Mouse (Mus musculus) heart, embryonic 11.5 days (tissue): Measurements from ENCODE around the gene Ccdc163. TPM values are rescaled to one million over a fixed set of nuclear protein-coding genes. Genes with fewer than 3 reads are reported as not detected.

Source experiments
- ATAC-seq: fragments of 200-750 bp; cut with Nextera tagmentation; replicated peaks from 2 replicates; pipeline ENCODE4 v1.8.0; 2017; ENCODE audit warnings: moderate library complexity; ENCODE audit not compliant: insufficient number of reproducible peaks, low FRiP score, low TSS enrichment
- H3K27ac ChIP-seq: fragments of 300-500 bp; sonication (generic); 2 replicates; pipeline ENCODE4 v1.5.1; 2014; ENCODE audit warnings: mild to moderate bottlenecking, low read depth, low read length
- H3K27me3 ChIP-seq: fragments of 300-500 bp; sonication (generic); 2 replicates; pipeline ENCODE4 v1.6.1; 2014; ENCODE audit warnings: mild to moderate bottlenecking, low read length, mixed read lengths; ENCODE audit not compliant: control insufficient read depth, insufficient read depth
- H3K36me3 ChIP-seq: fragments of 300-500 bp; sonication (generic); 2 replicates; pipeline ENCODE4 v1.6.1; 2014; ENCODE audit warnings: mild to moderate bottlenecking, low read length, moderate library complexity, mixed read lengths; ENCODE audit not compliant: control insufficient read depth, insufficient read depth
- H3K4me1 ChIP-seq: fragments of 300-500 bp; sonication (generic); 2 replicates; pipeline ENCODE4 v1.6.1; 2014; ENCODE audit warnings: low read length; ENCODE audit not compliant: control insufficient read depth, insufficient read depth
- H3K4me2 ChIP-seq: fragments of 300-500 bp; sonication (generic); 2 replicates; pipeline ENCODE4 v1.6.1; 2014; ENCODE audit warnings: mild to moderate bottlenecking, moderate library complexity
- H3K4me3 ChIP-seq: fragments of 300-500 bp; sonication (generic); 2 replicates; pipeline ENCODE4 v1.5.1; 2014; ENCODE audit warnings: low read depth, low read length
- H3K9ac ChIP-seq: fragments of 300-500 bp; sonication (generic); 2 replicates; pipeline ENCODE4 v1.6.1; 2014; ENCODE audit warnings: mild to moderate bottlenecking, low read depth, low read length, moderate library complexity
- H3K9me3 ChIP-seq: fragments of 300-500 bp; sonication (generic); replicated peaks from 2 replicates; pipeline ENCODE4 v1.6.1; 2016; ENCODE audit warnings: low read length; ENCODE audit not compliant: control insufficient read depth
- WGBS: fragments of 180-500 bp; shearing (Covaris S2); extraction: QIAGEN DNeasy Blood & Tissue Kit; methylation state at CpG from one replicate; pipeline ENCODE4 v1.1.7; 2014; ENCODE audit not compliant: insufficient replicate concordance; 5-methylcytosine and 5-hydroxymethylcytosine counted together
- polyA plus RNA-seq: library from polyadenylated mRNA; unstranded; fragments of >200 nt; fragmentation: Nextera tagmentation; extraction: Ambion mirVana; gene quantifications from 2 replicates; pipeline ENCODE4 v1.2.1, GENCODE M21; 2014

The Ccdc163 gene
- polyA plus RNA-seq, 1 experiment from 2014 or later, result 21.0 TPM

DNA sequence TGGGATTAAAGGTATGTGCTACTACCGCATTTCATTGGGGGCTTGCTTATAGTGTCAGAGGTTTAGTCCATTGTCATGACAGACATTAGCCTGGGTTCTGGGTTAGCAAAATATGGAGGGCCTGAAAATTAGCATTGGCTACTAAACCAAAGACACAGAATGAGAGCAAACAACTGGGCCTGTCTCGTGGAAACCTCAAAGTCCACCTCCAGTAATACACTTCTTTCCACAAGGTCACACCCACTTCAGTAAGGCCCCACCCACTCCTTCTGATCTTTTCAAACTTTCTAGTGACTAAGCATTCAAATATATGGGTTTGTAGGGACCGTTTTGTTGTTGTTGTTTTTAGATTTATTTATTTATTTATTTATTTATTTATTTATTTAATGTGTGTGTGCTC is 21.2 kb downstream of the Ccdc163 start:
- Histone ChIP-seq H3K4me3 (no peak overlapping the region), H3K36me3 (no peaks in the 10 kb centered on the region), H3K9ac (no peak overlapping the region), H3K27ac (no peak overlapping the region), H3K9me3 (no peaks in the 10 kb centered on the region), H3K27me3 (no peaks in the 10 kb centered on the region), H3K4me2 (no peak overlapping the region), H3K4me1 (no peaks in the 10 kb centered on the region)
- ATAC-seq, result no peak
- WGBS, result 81% methylated on average over 3 of the region's 3 CpGs

- Histone ChIP-seq H3K36me3 (no peaks in the 10 kb centered on the region), H3K27me3 (no peaks in the 10 kb centered on the region), H3K9me3 (no peaks in the 10 kb centered on the region), H3K9ac (no peak overlapping the region), H3K4me2 (no peak overlapping the region), H3K4me1 (no peaks in the 10 kb centered on the region), H3K27ac (no peak overlapping the region), H3K4me3 (no peak overlapping the region)
- 48% methylated on average over 9 of the region's 9 CpGs for WGBS
- no peak for ATAC-seq
Measured at GRCm38 (mm10) chr4:116731077-116731476, 22.8 kb downstream of the Ccdc163 start.

DNA sequence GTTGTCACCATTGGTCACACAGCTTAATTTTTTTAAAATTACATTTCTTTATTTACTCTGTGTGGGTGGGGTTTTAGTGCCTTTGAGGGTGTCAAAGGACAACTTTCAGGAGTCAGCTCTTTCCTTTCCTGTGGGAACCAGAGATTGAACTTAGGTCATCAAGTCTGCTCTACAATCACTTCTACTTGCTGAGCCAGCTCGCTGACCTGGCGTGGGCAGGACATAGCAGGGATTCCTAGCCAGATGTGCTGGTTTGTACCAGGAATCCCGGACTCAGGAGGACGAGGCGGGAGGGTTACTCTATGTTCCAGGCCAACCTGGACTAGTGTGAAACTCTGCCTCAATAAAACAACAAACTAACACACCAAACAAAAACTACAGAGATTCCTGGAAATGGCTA is 24.0 kb downstream of the Ccdc163 start:
- Histone ChIP-seq H3K4me1 (no peaks in the 10 kb centered on the region), H3K27ac (no peak overlapping the region), H3K9ac (no peak overlapping the region), H3K4me2 (no peak overlapping the region), H3K4me3 (no peak overlapping the region), H3K9me3 (no peaks in the 10 kb centered on the region), H3K27me3 (no peaks in the 10 kb centered on the region), H3K36me3 (no peaks in the 10 kb centered on the region)
- WGBS, result 72% methylated on average over 5 of the region's 5 CpGs
- no peak for ATAC-seq

- 52% methylated on average over 2 of the region's 2 CpGs for whole genome bisulfite sequencing
- no peak for ATAC-seq
Measured at GRCm38 (mm10) chr4:116734996-116735395, 26.7 kb downstream of the Ccdc163 start.

GRCm38 (mm10) chr4:116738972-116739751 is 30.9 kb downstream of the Ccdc163 start:
- no peak overlapping the region for H3K9ac ChIP-seq
- ATAC-seq, result no peak

More at GRCm38 (mm10) chr4:116734996-116735395, 26.7 kb downstream of the Ccdc163 start:
- Histone ChIP-seq H3K4me1 (0 out of 2 replicates have a peak, but pooled peaks cover 3% of the 10 kb centered on the region), H3K4me3 (no peak overlapping the region), H3K27ac (no peak overlapping the region), H3K9ac (no peak overlapping the region), H3K9me3 (no peaks in the 10 kb centered on the region), H3K4me2 (no peak overlapping the region), H3K36me3 (no peaks in the 10 kb centered on the region), H3K27me3 (no peaks in the 10 kb centered on the region)

DNA sequence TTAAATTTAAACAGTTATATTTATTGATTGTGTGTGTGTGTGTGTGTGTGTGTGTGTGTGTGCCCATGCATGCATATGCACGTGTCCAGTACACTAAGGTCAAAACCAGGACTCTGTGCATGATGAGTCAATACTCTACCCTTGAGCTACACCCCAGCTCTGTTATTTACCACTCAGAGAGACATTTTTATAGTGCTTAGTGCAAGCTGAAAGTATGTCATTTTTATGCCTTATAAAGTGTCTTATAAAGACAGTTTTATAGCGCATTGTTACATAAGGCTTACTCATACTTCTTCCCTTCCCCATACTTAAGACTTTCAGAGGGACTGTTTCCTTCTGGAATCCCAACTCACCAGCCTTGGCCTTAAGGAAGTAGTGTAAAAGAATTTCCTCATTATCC is 41.4 kb downstream of the Ccdc163 start:
- H3K4me1 ChIP-seq, result no peaks in the 10 kb centered on the region
- no peak overlapping the region for H3K27ac ChIP-seq
- H3K9me3 ChIP-seq, result no peaks in the 10 kb centered on the region
- H3K9ac ChIP-seq, result no peak overlapping the region
- H3K36me3 ChIP-seq, result no peaks in the 10 kb centered on the region
- no peak overlapping the region for H3K4me3 ChIP-seq
- no peak for ATAC-seq
- no peak overlapping the region for H3K4me2 ChIP-seq
- WGBS, result 88% methylated on average over 2 of the region's 2 CpGs
- H3K27me3 ChIP-seq, result no peaks in the 10 kb centered on the region

More at GRCm38 (mm10) chr4:116738972-116739751, 30.9 kb downstream of the Ccdc163 start:
- Histone ChIP-seq H3K4me1 (0 out of 2 replicates have a peak, but pooled peaks cover 3% of the 10 kb centered on the region), H3K4me3 (no peak overlapping the region), H3K9me3 (no peaks in the 10 kb centered on the region), H3K36me3 (no peaks in the 10 kb centered on the region), H3K4me2 (no peak overlapping the region), H3K27ac (no peak overlapping the region), H3K27me3 (no peaks in the 10 kb centered on the region)
- 58% methylated on average over 9 of the region's 9 CpGs for WGBS

DNA sequence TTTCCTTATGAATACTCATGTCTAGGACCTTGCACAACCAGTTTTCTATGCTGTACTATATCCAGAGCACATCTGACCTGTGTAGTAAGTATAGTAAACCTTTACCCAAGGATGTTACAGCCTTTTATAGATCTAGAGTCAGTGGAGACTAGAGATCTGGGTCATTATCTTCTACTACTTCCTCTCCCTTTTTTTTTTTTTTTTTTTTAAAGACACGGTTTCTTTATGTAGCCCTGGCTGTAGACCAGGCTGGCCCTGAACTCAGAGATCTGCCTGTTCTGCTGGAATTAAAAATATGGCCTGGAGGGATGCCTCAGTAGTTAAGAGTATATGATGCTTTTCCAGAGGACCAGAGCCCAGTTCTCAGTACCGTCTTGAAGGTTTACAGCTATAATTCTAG is 53.6 kb downstream of the Ccdc163 start:
- no peaks in the 10 kb centered on the region for H3K36me3 ChIP-seq
- WGBS, result 67% methylated on average over 2 of the region's 2 CpGs
- no peaks in the 10 kb centered on the region for H3K4me1 ChIP-seq
- ATAC-seq, result no peak
- H3K4me2 ChIP-seq, result no peak overlapping the region
- no peak overlapping the region for H3K4me3 ChIP-seq
- no peak overlapping the region for H3K27ac ChIP-seq
- no peaks in the 10 kb centered on the region for H3K27me3 ChIP-seq
- H3K9me3 ChIP-seq, result no peaks in the 10 kb centered on the region
- no peak overlapping the region for H3K9ac ChIP-seq

DNA sequence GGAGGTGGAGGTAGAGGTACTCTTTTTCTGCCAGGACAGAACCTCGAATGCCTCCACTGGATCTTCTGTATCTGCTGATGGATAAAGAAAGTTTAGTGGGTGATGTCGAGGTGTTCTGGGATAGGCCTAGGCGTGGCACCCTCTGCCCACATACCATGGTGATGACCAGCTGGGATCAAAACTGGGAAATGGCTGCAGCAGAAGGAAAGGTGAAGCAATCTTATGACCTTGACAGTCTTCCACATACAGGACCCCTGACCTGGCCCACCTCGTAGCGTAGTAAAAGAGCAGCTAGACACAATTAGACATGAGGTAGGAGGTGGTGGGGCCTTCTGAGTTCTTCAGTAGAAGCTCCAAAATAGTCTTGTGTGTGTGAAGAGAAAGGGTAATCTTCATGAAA is 55.7 kb downstream of the Ccdc163 start:
- 81% methylated on average over 5 of the region's 5 CpGs for WGBS
- Histone ChIP-seq H3K27ac (no peak overlapping the region), H3K4me1 (no peaks in the 10 kb centered on the region), H3K9ac (no peak overlapping the region), H3K4me3 (no peak overlapping the region), H3K36me3 (no peaks in the 10 kb centered on the region), H3K27me3 (no peaks in the 10 kb centered on the region), H3K4me2 (no peak overlapping the region), H3K9me3 (no peaks in the 10 kb centered on the region)
- no peak for ATAC-seq

GRCm38 (mm10) chr4:116768510-116768909 is 60.2 kb downstream of the Ccdc163 start:
- 78% methylated on average over 5 of the region's 5 CpGs for WGBS
- Histone ChIP-seq H3K36me3 (no peaks in the 10 kb centered on the region), H3K27ac (no peak overlapping the region), H3K9me3 (no peaks in the 10 kb centered on the region), H3K27me3 (no peaks in the 10 kb centered on the region), H3K9ac (no peak overlapping the region), H3K4me1 (no peaks in the 10 kb centered on the region), H3K4me3 (no peak overlapping the region), H3K4me2 (no peak overlapping the region)
- no peak for ATAC-seq
